Mouse (Mus musculus): ENCODE results near the gene Prune1. TPM values are rescaled to one million over a fixed set of nuclear protein-coding genes. Genes with fewer than 3 reads are reported as not detected.

Prune1 gene
- polyA plus RNA-seq (2016; fragmentation: Nextera tagmentation; extraction: Ambion mirVana) = 25.2 and 25.9 TPM in 2 replicates

DNA sequence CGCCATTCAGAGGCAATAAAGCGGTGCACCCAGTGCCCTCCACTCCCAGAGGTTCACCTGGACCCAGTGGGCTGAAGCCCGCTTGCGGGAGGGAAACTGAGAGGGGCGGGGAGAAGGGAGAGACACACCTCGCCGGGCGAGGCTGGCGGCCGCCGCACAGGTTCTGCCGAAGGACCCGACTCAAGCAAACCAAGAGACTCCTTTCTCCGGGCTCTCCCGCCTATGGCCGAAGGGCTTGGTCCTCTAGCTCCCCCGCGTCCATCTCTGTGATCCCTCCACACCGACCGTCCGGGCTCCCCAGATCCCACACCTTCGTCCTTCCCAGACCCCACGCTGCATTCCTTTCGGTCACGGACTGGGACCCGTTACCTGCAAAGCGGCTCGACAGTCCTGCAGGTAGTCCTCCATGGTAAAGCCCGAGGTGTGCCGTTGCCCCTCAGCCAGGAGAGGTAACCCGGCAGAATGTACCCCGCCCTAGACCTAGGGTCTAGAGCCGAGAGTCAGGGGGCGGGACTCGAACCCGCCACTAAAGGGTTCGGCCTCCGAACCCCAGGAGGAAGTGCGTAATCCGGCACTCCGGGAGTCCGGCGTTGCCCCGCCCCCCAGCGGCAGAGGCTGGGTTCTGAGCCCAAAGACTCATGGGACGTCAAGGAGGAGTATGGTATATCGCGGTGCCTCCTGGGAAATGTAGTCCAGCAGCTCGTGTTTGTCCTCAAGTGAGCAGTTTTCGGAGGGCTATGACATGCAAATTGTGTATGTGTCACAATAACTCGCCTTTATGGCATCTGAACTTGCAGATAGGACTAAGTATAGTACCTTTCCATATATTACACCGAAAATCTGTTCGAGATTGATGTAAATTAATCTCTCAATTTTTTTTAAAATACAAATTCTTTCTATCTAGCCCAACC, at the start of gene Prune1, which contains the start of gene Mindy1:
Gene Prune1 (minus strand): TSS at position 861 of the 911 bp plus-strand sequence.
Gene Mindy1 (plus strand): TSS at position 130 of the 911 bp plus-strand sequence.
- WGBS = under 1% methylated on average over 53 of the region's 53 CpGs
- peak; percentile 87 for ATAC-seq (ENCODE audit: insufficient number of reproducible peaks, insufficient read depth, low FRiP score, low TSS enrichment, low read depth)
- Histone ChIP-seq H3K27ac (peak within 1 kb of the TSS; percentile 96), H3K9me3 (no peaks in the 10 kb centered on the region), H3K4me2 (peak within 1 kb of the TSS; percentile 79), H3K4me3 (replicated peaks) (peak within 1 kb of the TSS; percentile 73), H3K9ac (replicated peaks) (peak within 1 kb of the TSS; percentile 84), H3K36me3 (peaks cover 6% of the 10 kb centered on the region; the same call in 1 of the 2 replicates), H3K4me1 (replicated peaks) (peaks cover 20% of the 10 kb centered on the region), H3K27me3 (no peaks in the 10 kb centered on the region)

DNA sequence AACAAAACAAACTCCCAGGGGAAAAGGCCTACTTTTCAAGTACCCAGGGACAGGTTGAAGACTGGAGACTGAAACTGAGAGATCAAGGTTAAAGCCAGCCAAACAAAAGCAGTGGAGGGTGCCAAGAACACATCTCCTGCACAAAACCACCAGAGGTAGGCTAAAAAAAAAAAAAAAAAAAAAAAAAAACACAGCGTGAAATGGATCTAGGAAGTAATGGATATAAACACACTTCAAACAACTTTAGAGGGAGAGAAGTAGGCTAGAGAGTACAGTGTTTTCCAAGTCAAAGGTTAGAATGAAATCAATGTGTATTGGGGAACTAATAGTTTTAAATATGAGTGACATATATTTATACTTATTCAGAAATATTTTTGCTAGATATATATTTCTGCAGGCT, 49.7 kb upstream of the Prune1 start:
- Histone ChIP-seq H3K4me2 (no peak overlapping the region), H3K27ac (no peak overlapping the region), H3K9ac (replicated peaks) (no peak overlapping the region), H3K4me3 (replicated peaks) (no peak overlapping the region), H3K27me3 (no peaks in the 10 kb centered on the region), H3K9me3 (no peaks in the 10 kb centered on the region), H3K36me3 (peaks cover 92% of the 10 kb centered on the region), H3K4me1 (replicated peaks) (no peaks in the 10 kb centered on the region)
- WGBS = 86% methylated on average over 1 of the region's 1 CpGs
- no peak for ATAC-seq (ENCODE audit: insufficient number of reproducible peaks, insufficient read depth, low FRiP score, low TSS enrichment, low read depth)

GRCm38 (mm10) chr3:95328803-95329404, 47.0 kb upstream of the Prune1 start:
- Histone ChIP-seq H3K4me3 (replicated peaks) (no peak overlapping the region), H3K27me3 (no peaks in the 10 kb centered on the region), H3K36me3 (peaks cover 92% of the 10 kb centered on the region), H3K27ac (no peak overlapping the region), H3K4me1 (replicated peaks) (no peaks in the 10 kb centered on the region), H3K4me2 (no peak overlapping the region), H3K9me3 (no peaks in the 10 kb centered on the region), H3K9ac (replicated peaks) (no peak overlapping the region)
- WGBS = 86% methylated on average over 1 of the region's 1 CpGs
- no peak for ATAC-seq (ENCODE audit: insufficient number of reproducible peaks, insufficient read depth, low FRiP score, low TSS enrichment, low read depth)

DNA sequence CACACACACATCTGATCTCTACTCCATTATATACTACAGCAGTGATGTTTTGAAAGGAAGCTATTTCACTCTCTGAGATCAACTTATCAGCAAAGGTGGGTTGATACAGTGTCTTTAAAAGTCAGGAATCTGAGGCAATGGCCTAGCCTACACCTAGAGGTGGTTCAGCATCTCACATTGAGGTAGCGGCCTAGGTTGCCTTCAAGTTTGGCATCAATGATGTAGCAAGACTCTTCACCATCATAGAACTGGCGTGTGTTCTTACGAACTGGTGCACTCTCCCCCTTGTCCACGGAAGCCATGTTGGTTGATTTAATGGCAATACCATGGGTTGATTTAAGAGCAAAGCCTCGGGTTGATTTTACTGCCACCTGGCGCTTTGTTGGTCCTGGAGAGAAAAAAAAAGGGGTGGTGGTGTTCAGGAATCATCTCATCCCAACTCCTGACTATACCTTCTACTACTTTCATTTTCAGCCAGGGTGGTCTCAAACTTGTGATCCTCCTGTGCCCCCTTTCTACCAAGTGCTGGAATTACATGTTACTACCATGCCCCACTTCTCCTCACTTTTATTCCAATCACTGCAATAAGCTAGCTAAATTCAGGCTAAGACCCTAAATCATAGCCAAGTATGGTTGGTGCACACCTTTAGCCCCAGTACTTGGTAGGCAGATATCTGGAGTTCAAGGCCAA, 42.7 kb upstream of the Prune1 start:
- Histone ChIP-seq H3K27ac (no peak overlapping the region), H3K9ac (replicated peaks) (no peak overlapping the region), H3K9me3 (no peaks in the 10 kb centered on the region), H3K36me3 (peaks cover 96% of the 10 kb centered on the region), H3K27me3 (no peaks in the 10 kb centered on the region), H3K4me1 (replicated peaks) (no peaks in the 10 kb centered on the region), H3K4me2 (no peak overlapping the region), H3K4me3 (replicated peaks) (no peak overlapping the region)
- ATAC-seq (ENCODE audit: insufficient number of reproducible peaks, insufficient read depth, low FRiP score, low TSS enrichment, low read depth) = no peak
- 91% methylated on average over 6 of the region's 6 CpGs for WGBS

- no peak for ATAC-seq (ENCODE audit: insufficient number of reproducible peaks, insufficient read depth, low FRiP score, low TSS enrichment, low read depth)
- Histone ChIP-seq H3K4me2 (no peak overlapping the region), H3K4me3 (replicated peaks) (no peak overlapping the region), H3K9me3 (no peaks in the 10 kb centered on the region), H3K36me3 (peaks cover 92% of the 10 kb centered on the region), H3K27me3 (no peaks in the 10 kb centered on the region), H3K4me1 (replicated peaks) (peaks cover 6% of the 10 kb centered on the region), H3K27ac (no peak overlapping the region), H3K9ac (replicated peaks) (no peak overlapping the region)
- 95% methylated on average over 3 of the region's 3 CpGs for WGBS
Observed at GRCm38 (mm10) chr3:95323429-95323828, 41.6 kb upstream of the Prune1 start.

- no peak overlapping the region for H3K9ac ChIP-seq (replicated peaks)
- no peak overlapping the region for H3K4me3 ChIP-seq (replicated peaks)
- no peak for ATAC-seq (ENCODE audit: insufficient number of reproducible peaks, insufficient read depth, low FRiP score, low TSS enrichment, low read depth)
- peaks cover 27% of the 10 kb centered on the region for H3K4me1 ChIP-seq (replicated peaks)
- no peaks in the 10 kb centered on the region for H3K9me3 ChIP-seq
- no peaks in the 10 kb centered on the region for H3K27me3 ChIP-seq
- H3K27ac ChIP-seq = no peak overlapping the region
- WGBS = 77% methylated on average over 12 of the region's 12 CpGs
- no peak overlapping the region for H3K4me2 ChIP-seq
- peaks cover 60% of the 10 kb centered on the region for H3K36me3 ChIP-seq
Observed at GRCm38 (mm10) chr3:95319701-95320625, 38.1 kb upstream of the Prune1 start.

DNA sequence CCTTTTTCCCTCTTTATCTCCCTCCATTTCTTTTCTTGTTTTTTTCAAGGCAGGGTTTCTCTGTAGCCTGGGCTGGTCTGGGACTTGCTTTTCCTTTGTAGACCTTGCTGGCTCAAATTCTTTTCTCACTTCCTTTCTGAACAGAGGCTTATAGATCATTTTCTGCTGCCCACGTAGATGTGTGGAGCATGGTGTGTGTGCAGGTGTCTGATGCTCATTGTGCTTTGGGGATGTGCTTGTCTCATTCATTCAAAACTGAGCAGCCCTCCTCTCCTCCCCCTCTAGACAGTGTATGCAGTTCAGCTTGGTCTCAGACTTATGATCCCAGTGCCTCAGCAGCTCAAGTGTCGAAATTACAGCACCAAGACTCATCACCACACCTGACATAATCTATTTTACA, 37.2 kb upstream of the Prune1 start:
- Histone ChIP-seq H3K4me3 (replicated peaks) (no peak overlapping the region), H3K4me2 (no peak overlapping the region), H3K27me3 (no peaks in the 10 kb centered on the region), H3K36me3 (peaks cover 51% of the 10 kb centered on the region), H3K27ac (no peak overlapping the region), H3K4me1 (replicated peaks) (peaks cover 27% of the 10 kb centered on the region), H3K9me3 (no peaks in the 10 kb centered on the region), H3K9ac (replicated peaks) (no peak overlapping the region)
- no peak for ATAC-seq (ENCODE audit: insufficient number of reproducible peaks, insufficient read depth, low FRiP score, low TSS enrichment, low read depth)
- 74% methylated on average over 2 of the region's 2 CpGs for WGBS

- 51% methylated on average over 6 of the region's 6 CpGs for WGBS
- Histone ChIP-seq H3K4me2 (no peak overlapping the region), H3K9ac (replicated peaks) (no peak overlapping the region), H3K27me3 (no peaks in the 10 kb centered on the region), H3K36me3 (peaks cover 46% of the 10 kb centered on the region), H3K4me1 (replicated peaks) (peaks cover 27% of the 10 kb centered on the region), H3K9me3 (no peaks in the 10 kb centered on the region), H3K27ac (0 out of 2 replicates have a peak overlapping the region, but pooled peaks have one; percentile 50), H3K4me3 (replicated peaks) (no peak overlapping the region)
- no peak for ATAC-seq (ENCODE audit: insufficient number of reproducible peaks, insufficient read depth, low FRiP score, low TSS enrichment, low read depth)
Observed at GRCm38 (mm10) chr3:95318548-95318947, 36.7 kb upstream of the Prune1 start.

DNA sequence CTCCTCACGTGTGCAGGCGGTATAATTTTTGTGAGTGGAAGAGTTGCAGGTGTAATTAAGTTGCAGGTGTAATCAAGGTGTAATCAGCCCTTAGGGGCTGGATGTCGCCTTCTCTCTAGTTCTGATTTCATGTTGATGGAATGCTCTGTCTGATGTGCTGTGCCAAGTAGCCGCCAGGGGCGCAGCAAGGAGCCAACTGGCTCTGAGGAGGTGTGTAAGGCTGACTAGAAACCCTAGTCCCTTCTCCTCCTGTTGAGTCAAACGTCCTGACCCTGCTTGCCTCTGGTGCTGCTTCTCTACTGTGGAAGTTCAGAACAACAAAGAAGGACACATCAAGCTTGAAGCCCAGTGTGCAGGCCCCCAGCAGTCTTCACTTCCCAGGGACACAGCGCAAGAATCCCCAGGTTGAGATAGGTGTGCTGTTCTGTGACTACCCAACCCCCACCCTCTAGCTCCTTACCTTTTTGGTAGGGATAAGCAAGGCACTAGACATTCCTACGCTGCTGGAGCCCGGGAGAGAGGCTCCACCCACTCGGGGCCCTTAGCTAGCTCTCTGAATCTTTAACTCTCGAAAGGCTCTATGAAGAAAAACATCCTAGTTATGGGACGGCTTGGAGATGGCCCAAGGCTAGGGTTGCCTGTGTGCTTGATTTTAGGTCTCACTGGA, 35.7 kb upstream of the Prune1 start:
- peak overlapping the region; percentile 36 for H3K4me2 ChIP-seq
- H3K36me3 ChIP-seq = peaks cover 36% of the 10 kb centered on the region
- 0 out of 2 replicates have a peak overlapping the region, but pooled peaks have one; percentile 20 for H3K27ac ChIP-seq
- H3K9ac ChIP-seq (replicated peaks) = no peak overlapping the region
- ATAC-seq (ENCODE audit: insufficient number of reproducible peaks, insufficient read depth, low FRiP score, low TSS enrichment, low read depth) = no peak
- H3K4me1 ChIP-seq (replicated peaks) = peaks cover 27% of the 10 kb centered on the region
- no peaks in the 10 kb centered on the region for H3K9me3 ChIP-seq
- H3K27me3 ChIP-seq = no peaks in the 10 kb centered on the region
- WGBS = 25% methylated on average over 12 of the region's 12 CpGs
- 0 out of 2 replicates have a peak overlapping the region, but pooled peaks have one; percentile 6 for H3K4me3 ChIP-seq (replicated peaks)
